Mouse (Mus musculus) small intestine, adult 10 weeks (tissue): ENCODE results near the gene Gm20547. TPM values are rescaled to one million over a fixed set of nuclear protein-coding genes. Genes with fewer than 3 reads are reported as not detected.

Experiments
- polyA plus RNA-seq: library from polyadenylated mRNA; stranded (reverse); fragments of 350-450 nt; fragmentation: Illumina TruSeq; extraction: RNeasy Lipid Tissue Mini Kit (QIAGEN cat#74804); gene quantifications from one replicate; pipeline ENCODE4 v1.2.3, GENCODE M21; 2014; ENCODE audit warnings: low replicate concordance

Gene Gm20547
- 2.4 TPM for polyA plus RNA-seq

DNA sequence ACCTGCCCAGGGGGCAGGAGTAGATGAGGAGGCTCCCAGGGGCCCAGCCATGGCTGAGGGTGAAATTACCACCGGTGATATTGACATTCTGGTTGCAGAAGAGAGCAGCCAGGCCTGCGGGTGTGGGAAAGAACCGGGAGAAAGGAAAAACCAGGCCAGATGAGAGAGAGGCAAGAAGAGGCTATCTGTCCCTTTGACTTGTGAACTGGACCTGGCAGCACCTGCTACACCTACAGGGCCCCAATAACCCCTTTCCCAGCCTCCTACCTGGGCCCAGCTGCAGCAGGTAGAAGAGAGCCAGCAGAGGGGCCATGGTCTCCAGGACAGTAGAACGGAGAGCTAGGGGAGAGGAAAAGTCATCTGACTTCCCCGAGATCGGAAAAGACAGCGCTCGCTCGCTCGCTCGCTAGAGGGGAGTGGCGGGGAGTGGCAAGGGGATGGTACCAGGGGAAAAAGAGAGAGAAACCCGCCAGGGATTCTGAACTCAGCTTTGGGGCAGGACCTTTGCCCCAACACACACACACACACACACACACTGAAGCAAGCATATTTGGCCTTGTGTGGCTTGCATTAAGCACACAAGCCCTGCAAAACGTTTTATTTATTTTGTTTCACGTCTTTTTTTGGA is at the start of gene Gm20547:
Gm20547 (minus strand) TSS at position 360 of the 628 bp plus-strand sequence.

DNA sequence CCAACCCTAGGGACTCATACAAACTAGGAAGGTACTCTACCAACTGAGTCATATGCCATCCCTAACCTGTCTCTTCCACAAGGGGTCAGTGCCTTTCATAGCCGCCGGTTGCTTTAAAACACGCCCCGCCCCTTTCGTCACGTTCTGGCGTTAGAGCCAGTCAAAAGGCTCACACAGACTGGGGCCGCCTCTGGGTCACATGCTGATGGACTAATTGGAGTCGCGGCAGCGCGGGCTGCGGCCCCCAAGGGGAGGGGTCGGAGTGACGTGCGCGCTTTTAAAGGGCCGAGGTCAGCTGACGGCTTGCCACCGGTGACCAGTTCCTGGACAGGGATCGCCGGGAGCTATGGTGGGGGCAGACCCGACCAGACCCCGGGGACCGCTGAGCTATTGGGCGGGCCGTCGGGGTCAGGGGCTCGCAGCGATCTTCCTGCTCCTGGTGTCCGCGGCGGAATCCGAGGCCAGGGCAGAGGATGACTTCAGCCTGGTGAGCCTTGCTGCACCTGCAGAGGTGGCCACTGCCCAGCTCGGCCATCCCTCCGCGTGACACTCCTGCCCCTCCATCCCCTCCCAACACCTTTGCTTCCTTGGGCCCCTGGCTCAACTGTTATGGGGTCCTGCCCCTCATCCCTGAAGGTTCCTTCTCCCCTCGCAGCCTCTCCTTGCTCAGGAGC is 49.4 kb upstream of the Gm20547 start, which contains the start of gene Neu1:
Neu1 (plus strand) TSS at position 193 of the 674 bp plus-strand sequence.

DNA sequence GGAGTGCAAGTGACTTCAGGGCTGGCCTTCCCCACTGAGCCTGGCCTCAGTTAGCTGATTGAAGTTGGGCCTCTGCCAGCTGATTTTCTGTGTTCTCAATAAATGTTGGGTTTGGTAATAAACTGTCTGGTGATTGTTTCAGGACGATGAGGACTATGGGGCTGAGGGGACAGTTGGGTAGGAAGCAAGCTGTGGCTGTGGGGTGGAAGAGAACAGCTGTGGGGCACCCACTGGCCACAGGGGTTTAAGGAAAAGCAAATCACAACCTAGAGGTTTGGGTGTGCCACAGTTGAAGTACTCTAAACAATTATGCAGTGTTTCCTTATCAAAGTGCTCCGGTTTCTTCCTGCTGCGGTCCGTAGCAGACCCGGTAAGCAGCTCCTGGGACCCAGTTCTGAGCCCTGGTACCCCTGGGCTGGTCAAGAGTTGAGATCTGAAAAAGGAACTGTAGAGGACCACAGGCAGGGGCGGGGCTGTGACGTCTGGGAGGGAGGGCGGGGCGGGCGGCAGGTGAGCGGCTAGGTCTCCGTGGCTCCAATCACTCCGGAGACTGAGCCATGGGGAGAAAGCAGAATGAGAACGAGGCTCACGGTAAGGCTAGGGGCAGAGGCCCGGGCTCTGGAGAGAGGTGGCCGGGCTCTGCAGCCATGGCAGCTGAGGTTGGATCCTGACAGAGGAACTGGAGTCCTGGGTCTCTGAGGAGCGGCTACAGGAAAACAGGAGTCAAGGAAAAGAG is 32.3 kb upstream of the Gm20547 start, which contains the start of gene Slc44a4:
Slc44a4 (plus strand) TSS at position 537 of the 736 bp plus-strand sequence.

DNA sequence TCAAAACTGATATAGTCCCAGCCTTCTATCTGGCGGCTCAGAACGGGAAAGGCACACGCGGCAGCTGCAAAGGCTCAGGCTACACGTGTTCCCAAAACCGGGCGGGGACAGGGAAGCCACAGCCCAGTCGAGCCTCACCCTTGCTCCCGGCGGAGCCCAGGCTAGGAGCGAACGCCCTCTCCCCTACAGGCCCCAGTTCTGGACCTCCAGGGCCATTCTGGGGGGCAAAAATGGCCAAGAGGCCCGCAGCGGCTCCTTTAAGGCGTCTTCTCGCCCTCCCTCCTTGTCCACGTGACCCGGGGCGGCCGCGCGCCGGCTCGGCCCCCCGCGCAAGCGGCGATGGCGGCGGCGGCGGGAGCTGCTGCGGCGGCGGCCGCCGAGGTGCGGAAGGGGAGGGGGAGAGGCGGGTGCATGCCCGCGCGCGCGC is 16.3 kb upstream of the Gm20547 start, which contains the start of the genes C2 and Ehmt2:
C2 (minus strand) TSS at position 106 of the 427 bp plus-strand sequence.
Ehmt2 (plus strand) TSS at position 310 of the 427 bp plus-strand sequence.

DNA sequence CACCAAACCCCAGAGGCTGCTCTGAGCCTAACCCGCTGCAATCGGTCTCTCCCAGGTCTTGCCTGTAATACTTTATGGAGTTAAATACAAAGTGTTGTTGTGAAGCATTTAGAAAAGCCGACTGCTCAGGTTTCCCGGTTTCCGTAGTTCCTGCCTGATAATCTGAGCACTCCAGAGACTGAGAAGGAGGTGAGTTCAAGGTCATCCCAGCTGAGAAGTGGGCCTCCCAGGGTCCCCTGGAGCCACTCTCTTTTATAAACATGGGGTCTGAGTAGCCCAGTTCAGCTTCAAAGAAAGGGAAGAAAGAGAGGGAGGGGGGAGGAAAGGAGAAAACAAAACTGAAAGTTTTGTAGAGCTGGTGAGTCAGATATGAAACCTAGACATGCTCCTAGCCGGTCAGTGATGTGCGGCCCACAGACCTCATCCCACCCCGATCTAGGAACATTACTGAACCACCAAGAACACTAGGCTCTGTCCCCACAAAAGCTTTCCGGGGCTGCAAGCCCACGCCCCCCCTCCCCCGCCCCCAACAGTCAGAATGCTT is 2.4 kb downstream of the Gm20547 start, which contains the start of gene Zbtb12:
Zbtb12 (plus strand) TSS at position 148 of the 544 bp plus-strand sequence.

GRCm38 (mm10) chr17:34862416-34863081 is 19.3 kb downstream of the Gm20547 start, which contains the start of gene Cfb:
Cfb (minus strand) TSS chr17:34862518.

GRCm38 (mm10) chr17:34849722-34850516 is 31.9 kb downstream of the Gm20547 start, which contains the start of the genes Skiv2l and Nelfe:
Skiv2l (minus strand) TSS chr17:34850210.
Nelfe (plus strand) TSS chr17:34850391.

GRCm38 (mm10) chr17:34836856-34837221 is 45.0 kb downstream of the Gm20547 start, which contains the start of the genes Stk19 and Dxo:
Stk19 (minus strand) TSS chr17:34836945.
Dxo (plus strand) TSS chr17:34837019.

Other genes with a start within 250 kb of the Gm20547 start
- 1.6 TPM for gene Fkbpl, start 237.3 kb downstream of the Gm20547 start, polyA plus RNA-seq
- gene Atf6b, start 234.9 kb downstream of the Gm20547 start, polyA plus RNA-seq, result 1.3 TPM
- gene Tnxb, start 211.5 kb downstream of the Gm20547 start, polyA plus RNA-seq, result not detected
- gene C4b, start 138.2 kb downstream of the Gm20547 start, polyA plus RNA-seq, result 0.19 TPM
- not detected for gene Cyp21a1, start 77.5 kb downstream of the Gm20547 start, polyA plus RNA-seq
- 17.0 TPM for gene Stk19, start 45.1 kb downstream of the Gm20547 start, polyA plus RNA-seq
- 1.6 TPM for gene Dxo, start 45.0 kb downstream of the Gm20547 start, polyA plus RNA-seq
- 4.8 TPM for gene Skiv2l, start 31.8 kb downstream of the Gm20547 start, polyA plus RNA-seq
- gene Nelfe, start 31.7 kb downstream of the Gm20547 start, polyA plus RNA-seq, result 0.41 TPM
- 20.3 TPM for gene Cfb, start 19.5 kb downstream of the Gm20547 start, polyA plus RNA-seq
- gene Zbtb12, start 2.6 kb downstream of the Gm20547 start, polyA plus RNA-seq, result 1.3 TPM
- gene C2, start 16.2 kb upstream of the Gm20547 start, polyA plus RNA-seq, result not detected
- 5.3 TPM for gene Ehmt2, start 16.4 kb upstream of the Gm20547 start, polyA plus RNA-seq
- gene Slc44a4, start 32.4 kb upstream of the Gm20547 start, polyA plus RNA-seq, result 2.7 TPM
- gene Neu1, start 49.2 kb upstream of the Gm20547 start, polyA plus RNA-seq, result 3.6 TPM
- gene Hspa1b, start 77.2 kb upstream of the Gm20547 start, polyA plus RNA-seq, result 1.3 TPM
- gene Gm20481, start 87.9 kb upstream of the Gm20547 start, polyA plus RNA-seq, result not detected
- gene Hspa1a, start 90.1 kb upstream of the Gm20547 start, polyA plus RNA-seq, result 0.52 TPM
- gene Hspa1l, start 90.7 kb upstream of the Gm20547 start, polyA plus RNA-seq, result not detected
- 12.4 TPM for gene Lsm2, start 99.8 kb upstream of the Gm20547 start, polyA plus RNA-seq
- gene Vars, start 118.9 kb upstream of the Gm20547 start, polyA plus RNA-seq, result 0.37 TPM
- gene Vwa7, start 134.5 kb upstream of the Gm20547 start, polyA plus RNA-seq, result 0.11 TPM
- gene Sapcd1, start 146.0 kb upstream of the Gm20547 start, polyA plus RNA-seq, result not detected
- gene Msh5, start 164.7 kb upstream of the Gm20547 start, polyA plus RNA-seq, result 0.93 TPM
- 31.3 TPM for gene Clic1, start 167.9 kb upstream of the Gm20547 start, polyA plus RNA-seq
- not detected for gene Ddah2, start 177.0 kb upstream of the Gm20547 start, polyA plus RNA-seq
- gene Ly6g6c, start 183.3 kb upstream of the Gm20547 start, polyA plus RNA-seq, result not detected
- 0.59 TPM for gene Mpig6b, start 184.1 kb upstream of the Gm20547 start, polyA plus RNA-seq
- gene Ly6g6e, start 194.9 kb upstream of the Gm20547 start, polyA plus RNA-seq, result not detected
- not detected for gene Ly6g6d, start 196.0 kb upstream of the Gm20547 start, polyA plus RNA-seq
- not detected for gene Ly6g6f, start 203.6 kb upstream of the Gm20547 start, polyA plus RNA-seq
- gene Abhd16a, start 207.2 kb upstream of the Gm20547 start, polyA plus RNA-seq, result 3.7 TPM
- gene Ly6g5c, start 226.2 kb upstream of the Gm20547 start, polyA plus RNA-seq, result not detected
- not detected for gene Ly6g5b, start 233.4 kb upstream of the Gm20547 start, polyA plus RNA-seq
- 2.3 TPM for gene Gpank1, start 239.4 kb upstream of the Gm20547 start, polyA plus RNA-seq
- gene Csnk2b, start 240.0 kb upstream of the Gm20547 start, polyA plus RNA-seq, result 112 TPM
- 1.7 TPM for gene D17H6S53E, start 244.3 kb upstream of the Gm20547 start, polyA plus RNA-seq